Mouse (Mus musculus) neural tube, embryonic 11.5 days (tissue): ENCODE measurements around the gene Ppp4c. TPM values are rescaled to one million over a fixed set of nuclear protein-coding genes. Genes with fewer than 3 reads are reported as not detected.
A peak's percentile ranks its signal among the peaks of the same experiment; 100 is the strongest.

Experiments
- ATAC-seq: fragments of 200-750 bp; cut with Nextera tagmentation; 2 replicates; pipeline ENCODE4 v1.8.0; 2017; ENCODE audit warnings: moderate number of reproducible peaks, mild to moderate bottlenecking, moderate TSS enrichment, moderate library complexity; ENCODE audit not compliant: insufficient read depth, low FRiP score, low TSS enrichment
- DNase-seq: peaks from one replicate; pipeline ENCODE4 v3.0.0-alpha.2; 2015; ENCODE audit warnings: low spot score
- H3K27ac ChIP-seq: fragments of 300-500 bp; sonication (generic); 2 replicates; pipeline ENCODE4 v1.5.1; 2014; ENCODE audit warnings: low read depth, mild to moderate bottlenecking, low read length
- H3K27me3 ChIP-seq: fragments of 300-500 bp; sonication (generic); 2 replicates; pipeline ENCODE4 v1.6.1; 2014; ENCODE audit warnings: mild to moderate bottlenecking, low read length, mixed read lengths; ENCODE audit not compliant: control insufficient read depth, insufficient read depth
- H3K36me3 ChIP-seq: fragments of 300-500 bp; sonication (generic); 2 replicates; pipeline ENCODE4 v1.6.1; 2014; ENCODE audit warnings: mild to moderate bottlenecking, low read length, moderate library complexity, mixed read lengths; ENCODE audit not compliant: control insufficient read depth, insufficient read depth
- H3K4me1 ChIP-seq: fragments of 300-500 bp; sonication (generic); 2 replicates; pipeline ENCODE4 v1.6.1; 2014; ENCODE audit warnings: low read length, mixed read lengths; ENCODE audit not compliant: control insufficient read depth, insufficient read depth
- H3K4me2 ChIP-seq: fragments of 300-500 bp; sonication (generic); 2 replicates; pipeline ENCODE4 v1.6.1; 2014; ENCODE audit warnings: low read depth, mild to moderate bottlenecking, moderate library complexity
- H3K4me3 ChIP-seq: fragments of 300-500 bp; sonication (generic); 2 replicates; pipeline ENCODE4 v1.5.1; 2014; ENCODE audit warnings: low read depth, low read length
- H3K9ac ChIP-seq: fragments of 300-500 bp; sonication (generic); 2 replicates; pipeline ENCODE4 v1.6.1; 2014; ENCODE audit warnings: mild to moderate bottlenecking, low read length
- H3K9me3 ChIP-seq: fragments of 300-500 bp; sonication (generic); 2 replicates; pipeline ENCODE4 v1.6.1; 2016; ENCODE audit warnings: low read length; ENCODE audit not compliant: control insufficient read depth
- WGBS: fragments of 180-500 bp; shearing (Covaris S2); extraction: QIAGEN DNeasy Blood & Tissue Kit; methylation state at CpG from one replicate; pipeline ENCODE4 v1.1.7; 2014; 5-methylcytosine and 5-hydroxymethylcytosine counted together
- polyA plus RNA-seq: library from polyadenylated mRNA; unstranded; fragments of >200 nt; fragmentation: Nextera tagmentation; extraction: Ambion mirVana; gene quantifications from 2 replicates; pipeline ENCODE4 v1.2.1, GENCODE M21; 2014

Gene Ppp4c
- polyA plus RNA-seq, 1 experiment from 2014 or later: 318 TPM

DNA sequence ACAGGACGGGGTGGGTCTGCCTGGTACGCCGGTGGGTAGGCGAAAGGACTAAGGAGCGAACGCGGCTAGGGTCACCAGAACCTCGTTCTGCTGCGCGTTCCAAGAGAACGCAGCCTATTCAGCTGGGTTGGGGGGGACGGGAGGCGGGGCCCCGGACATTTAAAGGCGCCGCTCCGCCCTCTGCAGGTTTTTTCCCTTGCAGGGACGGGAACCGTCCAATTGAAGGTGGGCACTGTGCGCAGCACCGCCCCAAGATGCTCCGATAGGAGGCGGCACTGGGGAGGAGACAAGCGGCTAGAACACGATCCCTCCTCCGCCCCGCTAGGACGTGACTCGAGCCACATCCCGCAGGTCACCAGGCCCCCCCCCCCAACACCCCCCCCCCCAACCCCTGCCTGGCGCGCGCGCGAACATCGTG lies 6.8 kb upstream of the Ppp4c start:
- ATAC-seq (peak; percentile 95), DNase-seq (peak; percentile 96)
- H3K27me3 ChIP-seq: no peaks in the 10 kb centered on the region
- WGBS: under 1% methylated on average over 29 of the region's 36 CpGs
- H3K4me1 ChIP-seq: peaks cover 18% of the 10 kb centered on the region
- no peaks in the 10 kb centered on the region for H3K9me3 ChIP-seq
- peak overlapping the region; percentile 88 for H3K4me2 ChIP-seq
- peak overlapping the region; percentile 85 for H3K9ac ChIP-seq
- peak overlapping the region; percentile 90 for H3K27ac ChIP-seq
- peak overlapping the region; percentile 85 for H3K4me3 ChIP-seq
- H3K36me3 ChIP-seq: peaks cover 13% of the 10 kb centered on the region

DNA sequence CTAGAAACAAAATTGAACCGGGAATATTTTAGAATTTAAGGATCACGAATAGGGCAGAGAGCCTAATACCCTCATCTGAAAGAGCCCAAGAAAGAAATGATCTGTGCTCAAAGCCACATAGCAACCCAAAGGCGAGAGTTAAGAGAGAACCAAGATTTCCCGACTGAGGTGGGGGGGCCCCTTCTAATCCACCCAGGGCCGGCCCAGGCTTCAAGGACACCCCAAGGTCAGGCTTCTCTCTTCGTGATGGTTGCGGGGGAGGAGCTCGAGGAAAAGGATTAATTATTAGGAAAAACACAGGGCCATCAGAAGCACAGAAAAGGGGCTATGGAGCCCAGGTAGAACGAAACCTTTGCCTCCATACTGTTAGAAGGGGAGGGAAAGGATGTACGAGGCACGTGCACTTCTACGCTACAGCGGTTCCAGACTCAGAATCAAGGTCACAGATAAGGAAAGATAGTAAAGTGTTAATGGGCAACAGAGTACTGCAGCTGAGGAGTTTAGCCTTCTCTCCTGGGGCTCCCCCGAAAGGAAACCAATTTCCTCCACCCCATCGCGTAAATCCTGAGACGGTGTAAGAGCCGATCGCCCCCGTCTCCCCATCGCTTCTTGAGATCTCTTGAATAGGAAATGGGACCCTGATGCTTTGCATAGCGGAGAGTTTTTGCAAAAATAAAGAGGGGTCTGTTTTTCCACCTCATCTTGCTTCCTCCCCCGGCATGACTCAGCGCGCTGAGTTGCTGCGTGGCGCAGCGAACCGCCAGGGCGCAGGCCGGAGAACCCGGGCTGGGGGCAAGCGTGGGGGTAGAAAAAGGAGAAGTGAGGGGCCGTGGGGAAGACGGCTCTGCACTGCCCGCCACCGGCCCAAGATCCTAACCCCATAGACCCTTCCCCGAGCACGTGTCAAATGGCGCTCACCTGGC lies 6.1 kb upstream of the Ppp4c start:
- Histone ChIP-seq H3K27me3 (no peaks in the 10 kb centered on the region), H3K9ac (peak overlapping the region; percentile 85), H3K36me3 (peaks cover 13% of the 10 kb centered on the region), H3K4me3 (peak overlapping the region; percentile 85), H3K27ac (peak overlapping the region; percentile 75), H3K4me1 (peaks cover 18% of the 10 kb centered on the region), H3K4me2 (peak overlapping the region; percentile 88), H3K9me3 (no peaks in the 10 kb centered on the region)
- DNase-seq: no peak
- no peak for ATAC-seq
- WGBS: under 1% methylated on average over 40 of the region's 40 CpGs

GRCm38 (mm10) chr7:126797411-126798126 lies 5.3 kb upstream of the Ppp4c start, which contains the start of gene Fam57b:
Gene Fam57b, plus strand, starts transcription at chr7:126797668.
- Histone ChIP-seq H3K36me3 (peaks cover 13% of the 10 kb centered on the region), H3K27ac (peak within 1 kb of the TSS; percentile 75; the same call in 1 of the 2 replicates), H3K9me3 (no peaks in the 10 kb centered on the region), H3K4me2 (peak within 1 kb of the TSS; percentile 88), H3K4me1 (peaks cover 22% of the 10 kb centered on the region), H3K9ac (peak within 1 kb of the TSS; percentile 85), H3K27me3 (no peaks in the 10 kb centered on the region), H3K4me3 (peak within 1 kb of the TSS; percentile 85)
- WGBS: 40% methylated on average over 21 of the region's 21 CpGs
- ATAC-seq: no peak
- DNase-seq: no peak

DNA sequence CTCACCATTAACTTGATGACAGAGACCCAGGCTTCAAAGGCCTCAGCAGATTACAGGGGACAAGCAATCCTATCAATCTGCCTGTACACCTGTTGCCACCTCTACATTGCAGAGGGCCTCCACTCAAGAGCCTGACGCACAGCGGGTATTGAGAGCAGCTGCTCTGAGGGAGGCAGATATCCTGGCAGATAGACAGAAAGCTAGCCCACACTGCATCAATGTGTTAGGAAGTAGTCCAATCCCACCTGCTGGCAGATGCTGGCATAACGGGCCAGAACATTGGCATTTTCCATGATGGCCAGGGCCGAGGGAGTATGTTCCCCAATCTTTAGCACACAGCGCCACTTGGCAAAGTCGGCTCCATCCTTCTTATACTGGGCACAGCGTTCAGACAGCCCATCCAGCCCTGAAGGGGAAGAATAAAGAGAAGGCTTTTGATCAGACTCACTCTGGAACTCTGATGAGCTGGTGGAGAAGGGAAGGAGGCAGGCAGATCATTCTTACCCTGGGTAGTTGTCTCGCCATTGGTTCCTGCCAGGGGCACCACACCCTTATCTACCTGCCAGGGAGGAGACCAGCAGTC lies 4.1 kb upstream of the Ppp4c start:
- no peak overlapping the region for H3K27ac ChIP-seq
- no peak overlapping the region for H3K9ac ChIP-seq
- H3K27me3 ChIP-seq: no peaks in the 10 kb centered on the region
- ATAC-seq (no peak), DNase-seq (no peak)
- peaks cover 22% of the 10 kb centered on the region for H3K4me1 ChIP-seq
- H3K9me3 ChIP-seq: no peaks in the 10 kb centered on the region
- no peak overlapping the region for H3K4me2 ChIP-seq
- peaks cover 13% of the 10 kb centered on the region for H3K36me3 ChIP-seq
- H3K4me3 ChIP-seq: no peak overlapping the region
- WGBS: 81% methylated on average over 8 of the region's 8 CpGs

DNA sequence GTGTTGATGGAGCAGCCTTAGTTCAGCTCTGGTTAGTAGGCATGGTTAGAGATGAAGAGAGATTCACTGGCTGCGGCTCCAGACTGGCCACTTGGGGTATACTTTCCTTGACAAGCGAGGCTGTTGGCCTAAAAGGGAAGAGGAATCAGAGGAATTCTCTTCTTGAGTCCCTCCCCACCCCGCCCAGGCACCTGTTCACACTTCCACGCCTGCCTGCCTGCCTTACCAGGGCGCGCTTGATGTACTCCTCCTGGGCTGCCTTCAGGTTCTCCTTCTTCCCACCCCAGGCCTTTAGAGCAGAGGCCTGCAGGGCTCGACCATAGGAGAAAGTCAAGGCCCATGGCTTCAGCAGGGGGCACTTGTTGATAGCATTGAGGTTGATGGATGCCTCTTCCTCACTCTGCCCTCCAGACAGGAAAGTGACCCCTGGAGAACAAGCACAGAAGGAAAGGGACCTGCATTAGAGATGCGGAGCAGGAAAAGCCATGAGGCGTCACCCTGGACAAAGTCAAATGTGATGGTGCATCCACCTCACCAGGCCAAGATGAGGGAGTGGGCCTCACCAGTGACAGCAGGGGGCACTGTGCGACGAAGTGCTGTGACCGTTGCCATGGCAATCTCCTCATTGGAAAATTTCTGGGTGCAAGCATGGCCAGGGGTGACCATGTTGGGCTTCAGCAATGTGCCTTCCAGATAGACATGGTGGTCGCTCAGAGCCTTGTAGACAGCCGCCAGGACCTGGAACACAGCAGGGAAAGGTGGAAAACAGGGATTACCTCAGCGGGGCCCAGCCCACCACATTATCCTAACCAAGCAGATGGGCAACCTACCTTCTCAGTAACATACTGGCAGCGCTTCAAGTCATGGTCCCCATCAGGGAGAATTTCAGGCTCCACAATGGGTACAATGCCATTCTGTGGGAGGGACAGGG lies 3.4 kb upstream of the Ppp4c start:
- H3K27me3 ChIP-seq: no peaks in the 10 kb centered on the region
- no peak for ATAC-seq
- WGBS: 84% methylated on average over 16 of the region's 16 CpGs
- H3K36me3 ChIP-seq: peaks cover 13% of the 10 kb centered on the region
- H3K4me3 ChIP-seq: no peak overlapping the region
- no peak overlapping the region for H3K9ac ChIP-seq
- H3K27ac ChIP-seq: no peak overlapping the region
- DNase-seq: no peak
- no peak overlapping the region for H3K4me2 ChIP-seq
- H3K9me3 ChIP-seq: no peaks in the 10 kb centered on the region
- peaks cover 24% of the 10 kb centered on the region for H3K4me1 ChIP-seq

GRCm38 (mm10) chr7:126794271-126794605 lies 1.9 kb upstream of the Ppp4c start:
- no peak overlapping the region for H3K4me2 ChIP-seq
- WGBS: 77% methylated on average over 4 of the region's 4 CpGs
- no peaks in the 10 kb centered on the region for H3K27me3 ChIP-seq
- ATAC-seq: no peak
- DNase-seq: no peak
- H3K9ac ChIP-seq: no peak overlapping the region
- no peaks in the 10 kb centered on the region for H3K9me3 ChIP-seq
- peaks cover 18% of the 10 kb centered on the region for H3K4me1 ChIP-seq
- H3K4me3 ChIP-seq: no peak overlapping the region
- peaks cover 15% of the 10 kb centered on the region for H3K36me3 ChIP-seq
- H3K27ac ChIP-seq: no peak overlapping the region

DNA sequence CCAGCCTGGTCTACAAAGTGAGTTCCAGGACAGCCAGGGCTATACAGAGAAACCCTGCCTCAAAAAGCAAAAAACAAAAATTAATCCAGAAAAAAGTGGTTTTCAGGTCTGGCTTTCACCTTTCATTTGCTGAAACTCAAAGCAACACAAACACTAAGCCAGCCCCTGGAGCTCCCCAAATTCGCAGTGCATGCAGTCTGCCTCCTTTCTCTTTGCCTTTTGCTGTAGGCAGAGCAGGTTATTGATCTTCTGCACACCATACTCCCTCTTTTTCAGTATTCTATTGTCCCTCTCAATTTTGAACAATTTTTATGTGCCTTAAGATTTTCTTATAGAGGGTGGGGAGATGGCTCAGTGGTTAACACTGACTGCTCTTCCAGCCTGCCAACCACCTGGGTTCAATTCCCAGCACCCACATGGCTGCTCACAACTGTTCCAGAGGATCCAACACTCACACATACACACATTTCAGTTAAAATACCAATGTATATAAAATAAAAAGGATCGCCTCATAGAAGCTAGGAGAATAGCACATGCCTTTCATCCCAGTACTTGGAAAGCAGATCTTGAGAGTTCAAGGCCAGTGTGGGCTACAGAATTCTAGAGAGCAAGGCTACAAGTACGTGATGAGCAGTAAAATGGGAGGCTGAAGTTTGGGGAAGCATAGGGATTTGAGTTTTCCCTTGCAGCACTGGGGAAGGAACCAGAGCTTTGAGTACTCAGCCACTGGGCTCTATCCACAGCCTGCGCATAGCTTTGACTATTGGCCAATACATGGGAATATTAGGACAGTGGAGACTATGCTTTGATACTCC lies 1.4 kb upstream of the Ppp4c start:
- H3K27ac ChIP-seq: no peak overlapping the region
- no peak overlapping the region for H3K4me3 ChIP-seq
- WGBS: 75% methylated on average over 4 of the region's 4 CpGs
- H3K27me3 ChIP-seq: no peaks in the 10 kb centered on the region
- ATAC-seq (no peak), DNase-seq (no peak)
- no peak overlapping the region for H3K9ac ChIP-seq
- H3K4me1 ChIP-seq: peaks cover 18% of the 10 kb centered on the region
- no peak overlapping the region for H3K4me2 ChIP-seq
- no peaks in the 10 kb centered on the region for H3K9me3 ChIP-seq
- H3K36me3 ChIP-seq: peaks cover 19% of the 10 kb centered on the region
